ENCODE assay signal across 11 mouse cellular contexts in the genomic region with DNA sequence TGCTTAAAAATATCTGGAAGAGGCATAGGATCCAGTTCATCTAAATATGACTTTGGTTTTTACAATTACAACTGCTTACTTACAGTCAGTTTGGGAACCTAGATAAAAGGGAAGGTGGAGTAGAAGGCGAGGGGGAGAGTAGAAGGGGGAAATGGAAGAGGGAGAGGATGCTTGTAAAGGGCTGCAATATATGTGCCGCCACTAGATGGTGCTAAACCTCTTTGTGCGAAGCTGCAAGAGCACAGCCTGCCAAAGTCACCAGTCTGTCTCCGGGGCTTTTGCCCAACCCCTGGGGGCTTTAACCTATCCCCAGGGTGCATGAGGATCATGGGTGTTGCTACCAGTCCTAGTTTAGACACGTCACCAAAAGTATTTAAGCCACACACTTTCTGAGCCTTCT. TPM values are rescaled to one million over a fixed set of nuclear protein-coding genes. Genes with fewer than 3 reads are reported as not detected.
A peak's percentile ranks its signal among the peaks of the same experiment; 100 is the strongest.
DNase-seq lines count a peak whose midpoint lies in the region; ATAC-seq and TF ChIP-seq lines count a peak whose summit lies in the region.
"Not testable (repeated sequence)": the region's sequence is repeated elsewhere in the genome, so short reads cannot be mapped to it uniquely, and the experiment has no call there.
"Had no signal": no experiment of that assay in that cellular context is flagged by ENCODE, and none has a peak within 500 bp of the region (broad histone marks: within the 10 kb centered on the region; RNA-seq: fewer than 3 reads in every experiment).

No protein-coding gene starts in this region.

- not testable (repeated sequence) for H3K4me1 ChIP-seq in midbrain, embryonic 14.5 days (ENCODE audit: control insufficient read depth, insufficient read depth, low read length); spleen, adult 2 months (ENCODE audit: control insufficient read depth, insufficient read depth, insufficient read length)

- WGBS in midbrain, embryonic 14.5 days, result 3% methylated on average over 5 of the region's 5 CpGs
- WGBS in spleen, adult 2 months, result 7% methylated on average over 5 of the region's 5 CpGs

- ATAC-seq in midbrain, embryonic 14.5 days (ENCODE audit: low FRiP score, low TSS enrichment), result not testable (repeated sequence)

- H3K4me2 ChIP-seq in midbrain, embryonic 14.5 days (ENCODE audit: low read length), result not testable (repeated sequence)

- H3K9me3 ChIP-seq in midbrain, embryonic 14.5 days (ENCODE audit: control insufficient read depth, low read length), result not testable (repeated sequence)

- H3K9ac ChIP-seq in midbrain, embryonic 14.5 days (replicated peaks; ENCODE audit: low read length), result not testable (repeated sequence)

- not testable (repeated sequence) for H3K27ac ChIP-seq in gastrocnemius, adult 2 months; midbrain, embryonic 14.5 days (replicated peaks; ENCODE audit: low read depth, low read length); spleen, adult 2 months (ENCODE audit: insufficient read depth, low read length)

- intact Hi-C loops in gastrocnemius, adult 2 months (cut with DNase I); left cerebral cortex, postnatal 4 days (cut with DNase I): not testable (repeated sequence)

- not testable (repeated sequence) for TF ChIP-seq POLR2A in spleen, adult 2 months (IDR thresholded peaks at IDR 0.05; ENCODE audit: low read depth, low read length)

- peak; percentile 35 for DNase-seq in 3134 (ENCODE audit: extremely low read depth, insufficient read length, low spot score)
- DNase-seq in adrenal gland, adult (ENCODE audit: inconsistent age in 2 of 2, low spot score in 1 of 2), result peak; percentile 9 to 60
- DNase-seq in cerebellum, postnatal 25 days, result peak; percentile 5 to 47
- peak; percentile 17 for DNase-seq in gastrocnemius, adult 2 months
- DNase-seq in kidney, adult 18-20 months, result peak; percentile 34
- DNase-seq in left cerebral cortex, postnatal 4 days, result peak; percentile 42
- DNase-seq in midbrain, embryonic 14.5 days, result peak; percentile 83
- peak in 1 of 2 experiments; percentile 5 for DNase-seq in spleen, adult 2 months (ENCODE audit: low read depth in 1 of 2, low spot score in 2 of 2)

- not testable (repeated sequence) for H3K27me3 ChIP-seq in midbrain, embryonic 14.5 days (ENCODE audit: control insufficient read depth, insufficient read depth, low read length); spleen, adult 2 months (ENCODE audit: control insufficient read depth, insufficient read depth, low read length)

- H3K36me3 ChIP-seq in midbrain, embryonic 14.5 days (ENCODE audit: control insufficient read depth, insufficient read depth, low read length); spleen, adult 2 months (ENCODE audit: control insufficient read depth, insufficient read depth, low read length): not testable (repeated sequence)

- peak; percentile 59 for TF ChIP-seq CTCF in gastrocnemius, adult 2 months (IDR thresholded peaks at IDR 0.05)
- TF ChIP-seq CTCF in spleen, adult 2 months (IDR thresholded peaks at IDR 0.05; ENCODE audit: extremely low read depth, insufficient read depth, insufficient read length, insufficient replicate concordance), result peak; percentile 28; the same call in 1 of the 2 replicates

- H3K4me3 ChIP-seq in gastrocnemius, adult 2 months; midbrain, embryonic 14.5 days (replicated peaks; ENCODE audit: low read depth, low read length); spleen, adult 2 months (ENCODE audit: extremely low read depth, insufficient read depth, insufficient read length): not testable (repeated sequence)

RNA-seq across cellular contexts. Expression of a gene that starts 11.6 kb away (rescaled TPM):
- 1 to 10 TPM; 1.2 to 1.3 TPM for total RNA-seq in gastrocnemius, adult 2 months (2021)
- total RNA-seq in left cerebral cortex, postnatal 4 days (2021), result not detected
- not detected in 2 replicates for polyA plus RNA-seq in midbrain, embryonic 14.5 days (2014; fragmentation: Nextera tagmentation; extraction: Ambion mirVana)
- polyA plus RNA-seq in spleen, adult 2 months (2012; rRNA removed), result not detected in 2 replicates
- total RNA-seq: left cerebral cortex, adult 8-10 months had no signal
- polyA plus RNA-seq: CD4-positive, CD25-positive, alpha-beta regulatory T cell, adult 4 months; heart, embryonic 14.5 days had no signal
